In genomic region chr16:75606415-75606814, GRCm38 (mm10) we compare ENCODE assay signal across 36 mouse cellular contexts. TPM values are rescaled to one million over a fixed set of nuclear protein-coding genes. Genes with fewer than 3 reads are reported as not detected.
DNase-seq lines count a peak whose midpoint lies in the region; ATAC-seq and TF ChIP-seq lines count a peak whose summit lies in the region.
"Had no signal": no experiment of that assay in that cellular context is flagged by ENCODE, and none has a peak within 500 bp of the region (broad histone marks: within the 10 kb centered on the region; RNA-seq: fewer than 3 reads in every experiment).

No protein-coding gene starts in this region.

- WGBS in heart, adult 2 months: 78% methylated on average over 1 of the region's 1 CpGs

- TF ChIP-seq POLR2A in heart, adult 2 months (IDR thresholded peaks at IDR 0.05; ENCODE audit: insufficient read depth, low read depth, low read length): no peak

- H3K27me3 ChIP-seq in heart, adult 2 months (ENCODE audit: control insufficient read depth, insufficient read depth, low read length): no peaks in the 10 kb centered on the region
- H3K27me3 ChIP-seq: CH12.LX; embryonic facial prominence, embryonic 15.5 days; heart, embryonic 12.5 days; heart, embryonic 15.5 days had no signal

- no peak for TF ChIP-seq CTCF in heart, adult 2 months (IDR thresholded peaks at IDR 0.05)

- DNase-seq in thymus, postnatal 0 days (ENCODE audit: low spot score): peak; percentile 15
- DNase-seq in thymus, postnatal 36 days: no peak
- DNase-seq in Muller cell, postnatal 12 days (ENCODE audit: inconsistent ontology term): peak; percentile 7
- no peak for DNase-seq in left cerebral cortex, adult 8-10 months (ENCODE audit: low spot score in 2 of 2)
- DNase-seq in retina, postnatal 1 day: no peak
- DNase-seq in heart, adult 2 months: no peak
- DNase-seq: adrenal gland, adult 2 months; adrenal gland, postnatal 14 days; B cell, adult 2 months; cerebellum, adult 11-12 months; cerebellum, adult 8-10 months; cerebellum, postnatal 10 days; cerebellum, postnatal 36 days; embryo, embryonic 11 days; forebrain, postnatal 0 days; gastrocnemius, adult 2 months; gastrocnemius, postnatal 14 days; heart, adult 11 months; heart, postnatal 10 days; heart, postnatal 4 days had no signal

- H3K4me1 ChIP-seq in heart, adult 2 months (ENCODE audit: control insufficient read depth, insufficient read depth, low read length): no peaks in the 10 kb centered on the region
- H3K4me1 ChIP-seq: embryonic facial prominence, embryonic 15.5 days; heart, embryonic 12.5 days; heart, embryonic 15.5 days had no signal

- no peaks in the 10 kb centered on the region for H3K79me2 ChIP-seq in heart, adult 2 months (replicated peaks; ENCODE audit: control insufficient read depth, insufficient read depth, low read length)

- no peak overlapping the region for H3K4me3 ChIP-seq in heart, adult 2 months
- H3K4me3 ChIP-seq: embryonic facial prominence, embryonic 15.5 days; gastrocnemius, adult 2 months; heart, embryonic 12.5 days; heart, embryonic 15.5 days had no signal

- peak; percentile 85 for ATAC-seq in inflammation-experienced regulatory T-cells, adult 6 months
- ATAC-seq: forebrain, embryonic 14.5 days; forebrain, postnatal 0 days; intestine, embryonic 16.5 days had no signal

- H3K9ac ChIP-seq in heart, adult 2 months (ENCODE audit: low read depth, low read length): no peak overlapping the region
- H3K9ac ChIP-seq: embryonic facial prominence, embryonic 15.5 days; forebrain, postnatal 0 days; heart, embryonic 12.5 days; heart, embryonic 15.5 days; hindbrain, embryonic 14.5 days had no signal

- no peak for TF ChIP-seq EP300 in heart, adult 2 months (IDR thresholded peaks at IDR 0.05; ENCODE audit: insufficient read depth, low read depth, low read length)

- no peaks in the 10 kb centered on the region for H3K36me3 ChIP-seq in heart, adult 2 months (ENCODE audit: control insufficient read depth, insufficient read depth, low read length)
- H3K36me3 ChIP-seq: embryonic facial prominence, embryonic 15.5 days; G1E; heart, embryonic 12.5 days; heart, embryonic 15.5 days had no signal

- no peak overlapping the region for H3K27ac ChIP-seq in heart, adult 2 months
- H3K27ac ChIP-seq: embryonic facial prominence, embryonic 15.5 days; gastrocnemius, adult 2 months; heart, embryonic 15.5 days; hindbrain, embryonic 14.5 days had no signal

- intact Hi-C loops in heart, adult 2 months (cut with DNase I): no loop called here

RNA-seq across cellular contexts. Expression of gene Rbm11, which starts 13.8 kb away (rescaled TPM):
- polyA plus RNA-seq in thymus, postnatal 0 days (2015; fragmentation: Nextera tagmentation; extraction: Ambion mirVana): 0.15 and 0.25 TPM in 2 replicates
- polyA plus RNA-seq in inflammation-experienced regulatory T-cells, adult 6 months (2017; shearing (Covaris generic)): 1 to 10 TPM in 2 of 3 experiments, under 1 TPM in 1; 0.69 to 2.5 (median 1.5) TPM
- total RNA-seq in left cerebral cortex, adult 8-10 months (2022): 1 to 10 TPM; 5.9 to 8.1 (median 6.7) TPM
- total RNA-seq in heart, adult 2 months (2021): not detected
- polyA plus RNA-seq in heart, adult 2 months (2012; rRNA removed): 0.08 TPM in 1 of 2 replicates, not detected in the other
- total RNA-seq: CH12.LX; gastrocnemius, adult 2 months had no signal
- polyA plus RNA-seq: G1E had no signal

RNA-seq across cellular contexts. Expression of gene Lipi, which starts 20.6 kb away (rescaled TPM):
- not detected in 2 replicates for polyA plus RNA-seq in thymus, postnatal 0 days (2015; fragmentation: Nextera tagmentation; extraction: Ambion mirVana)
- not detected for polyA plus RNA-seq in inflammation-experienced regulatory T-cells, adult 6 months (2017; shearing (Covaris generic))
- not detected for total RNA-seq in left cerebral cortex, adult 8-10 months (2022)
- total RNA-seq in heart, adult 2 months (2021): not detected
- not detected in 2 replicates for polyA plus RNA-seq in heart, adult 2 months (2012; rRNA removed)
- total RNA-seq: adrenal gland, adult 2 months; adrenal gland, postnatal 14 days; adrenal gland, postnatal 4 days; CH12.LX; G1E; gastrocnemius, adult 2 months; gastrocnemius, postnatal 14 days; gastrocnemius, postnatal 4 days; heart, postnatal 10 days; heart, postnatal 4 days had no signal
- polyA plus RNA-seq: adrenal gland, adult 2 months; cortical plate, adult 2 months; embryonic facial prominence, embryonic 11.5 days; forebrain, embryonic 11.5 days; forebrain, embryonic 14.5 days; forebrain, postnatal 0 days; frontal cortex, adult 2 months; G1E; heart, embryonic 12.5 days; heart, embryonic 15.5 days; hindbrain, embryonic 11.5 days; hindbrain, embryonic 14.5 days; intestine, embryonic 16.5 days had no signal

Comparison
In these comparisons a context has a peak if more than half of its experiments do, and no peak if none do; other contexts are left out.
1. DNase-seq: peak in thymus, postnatal 0 days (single experiment) and Muller cell, postnatal 12 days (single experiment); none in thymus, postnatal 36 days (0 of 2), left cerebral cortex, adult 8-10 months (0 of 2), retina, postnatal 1 day (single experiment) and heart, adult 2 months (0 of 2).